Mouse (Mus musculus): ENCODE measurements around the gene Il17d. TPM values are rescaled to one million over a fixed set of nuclear protein-coding genes. Genes with fewer than 3 reads are reported as not detected.
A peak's percentile ranks its signal among the peaks of the same experiment; 100 is the strongest.

The Il17d gene
- polyA plus RNA-seq, 1 experiment: 1.1 TPM

- no peak overlapping the region for H3K27ac ChIP-seq (replicated peaks; ENCODE audit: low read depth, low read length)
- H3K4me1 ChIP-seq (ENCODE audit: control insufficient read depth, insufficient read depth, insufficient read length, low read length): peaks cover 8% of the 10 kb centered on the region
- H3K4me3 ChIP-seq (ENCODE audit: insufficient read depth, low read depth, low read length): no peak overlapping the region
Observed at GRCm38 (mm10) chr14:57529086-57529785, 4.7 kb downstream of the Il17d start.

GRCm38 (mm10) chr14:57529786-57530515, 5.4 kb downstream of the Il17d start:
- Histone ChIP-seq H3K27ac (replicated peaks; ENCODE audit: low read depth, low read length) (no peak overlapping the region), H3K4me3 (ENCODE audit: insufficient read depth, low read depth, low read length) (no peak overlapping the region), H3K4me1 (ENCODE audit: control insufficient read depth, insufficient read depth, insufficient read length, low read length) (peaks cover 13% of the 10 kb centered on the region)

- H3K27ac ChIP-seq (replicated peaks; ENCODE audit: low read depth, low read length): no peak overlapping the region
- H3K4me1 ChIP-seq (ENCODE audit: control insufficient read depth, insufficient read depth, insufficient read length, low read length): peaks cover 22% of the 10 kb centered on the region
- no peak overlapping the region for H3K4me3 ChIP-seq (ENCODE audit: insufficient read depth, low read depth, low read length)
Observed at GRCm38 (mm10) chr14:57532577-57532976, 8.0 kb downstream of the Il17d start.

- H3K4me1 ChIP-seq (ENCODE audit: control insufficient read depth, insufficient read depth, insufficient read length, low read length): peaks cover 22% of the 10 kb centered on the region
- H3K4me3 ChIP-seq (ENCODE audit: insufficient read depth, low read depth, low read length): no peak overlapping the region
- no peak overlapping the region for H3K27ac ChIP-seq (replicated peaks; ENCODE audit: low read depth, low read length)
Observed at GRCm38 (mm10) chr14:57533214-57533613, 8.6 kb downstream of the Il17d start.

- peaks cover 22% of the 10 kb centered on the region for H3K4me1 ChIP-seq (ENCODE audit: control insufficient read depth, insufficient read depth, insufficient read length, low read length)
- no peak overlapping the region for H3K4me3 ChIP-seq (ENCODE audit: insufficient read depth, low read depth, low read length)
- no peak overlapping the region for H3K27ac ChIP-seq (replicated peaks; ENCODE audit: low read depth, low read length)
Observed at GRCm38 (mm10) chr14:57533841-57534240, 9.3 kb downstream of the Il17d start.

- Histone ChIP-seq H3K4me3 (ENCODE audit: insufficient read depth, low read depth, low read length) (no peak overlapping the region), H3K4me1 (ENCODE audit: control insufficient read depth, insufficient read depth, insufficient read length, low read length) (peaks cover 22% of the 10 kb centered on the region), H3K27ac (replicated peaks; ENCODE audit: low read depth, low read length) (peak overlapping the region; percentile 89)
Observed at GRCm38 (mm10) chr14:57534346-57534745, 9.8 kb downstream of the Il17d start.

- peaks cover 17% of the 10 kb centered on the region for H3K4me1 ChIP-seq (ENCODE audit: control insufficient read depth, insufficient read depth, insufficient read length, low read length)
- H3K27ac ChIP-seq (replicated peaks; ENCODE audit: low read depth, low read length): peak overlapping the region; percentile 89
- peak overlapping the region; percentile 4; the same call in 1 of the 2 replicates for H3K4me3 ChIP-seq (ENCODE audit: insufficient read depth, low read depth, low read length)
Observed at GRCm38 (mm10) chr14:57534961-57535360, 10.4 kb downstream of the Il17d start.

- H3K4me1 ChIP-seq (ENCODE audit: control insufficient read depth, insufficient read depth, insufficient read length, low read length): peaks cover 17% of the 10 kb centered on the region
- H3K27ac ChIP-seq (replicated peaks; ENCODE audit: low read depth, low read length): peak overlapping the region; percentile 46; the same call in 1 of the 2 replicates
- no peak overlapping the region for H3K4me3 ChIP-seq (ENCODE audit: insufficient read depth, low read depth, low read length)
Observed at GRCm38 (mm10) chr14:57535646-57536045, 11.1 kb downstream of the Il17d start.

GRCm38 (mm10) chr14:57536820-57537219, 12.2 kb downstream of the Il17d start:
- Histone ChIP-seq H3K4me3 (ENCODE audit: insufficient read depth, low read depth, low read length) (no peak overlapping the region), H3K4me1 (ENCODE audit: control insufficient read depth, insufficient read depth, insufficient read length, low read length) (peaks cover 17% of the 10 kb centered on the region), H3K27ac (replicated peaks; ENCODE audit: low read depth, low read length) (no peak overlapping the region)

GRCm38 (mm10) chr14:57537261-57538015, 12.9 kb downstream of the Il17d start:
- 0 out of 2 replicates have a peak overlapping the region, but pooled peaks have one; percentile 19 for H3K27ac ChIP-seq (replicated peaks; ENCODE audit: low read depth, low read length)
- no peak overlapping the region for H3K4me3 ChIP-seq (ENCODE audit: insufficient read depth, low read depth, low read length)
- H3K4me1 ChIP-seq (ENCODE audit: control insufficient read depth, insufficient read depth, insufficient read length, low read length): peaks cover 17% of the 10 kb centered on the region

GRCm38 (mm10) chr14:57540683-57541082, 16.1 kb downstream of the Il17d start:
- H3K27ac ChIP-seq (replicated peaks; ENCODE audit: low read depth, low read length): no peak overlapping the region
- no peak overlapping the region for H3K4me3 ChIP-seq (ENCODE audit: insufficient read depth, low read depth, low read length)
- H3K4me1 ChIP-seq (ENCODE audit: control insufficient read depth, insufficient read depth, insufficient read length, low read length): peaks cover 9% of the 10 kb centered on the region

- H3K27ac ChIP-seq (replicated peaks; ENCODE audit: low read depth, low read length): no peak overlapping the region
- no peak overlapping the region for H3K4me3 ChIP-seq (ENCODE audit: insufficient read depth, low read depth, low read length)
Observed at GRCm38 (mm10) chr14:57542231-57542630, 17.7 kb downstream of the Il17d start.

GRCm38 (mm10) chr14:57543420-57544039, 19.0 kb downstream of the Il17d start:
- Histone ChIP-seq H3K4me3 (ENCODE audit: insufficient read depth, low read depth, low read length) (no peak overlapping the region), H3K27ac (replicated peaks; ENCODE audit: low read depth, low read length) (no peak overlapping the region), H3K4me1 (ENCODE audit: control insufficient read depth, insufficient read depth, insufficient read length, low read length) (no peaks in the 10 kb centered on the region)

More at GRCm38 (mm10) chr14:57542231-57542630, 17.7 kb downstream of the Il17d start:
- no peaks in the 10 kb centered on the region for H3K4me1 ChIP-seq (ENCODE audit: control insufficient read depth, insufficient read depth, insufficient read length, low read length)

- no peak overlapping the region for H3K4me3 ChIP-seq (ENCODE audit: insufficient read depth, low read depth, low read length)
- no peaks in the 10 kb centered on the region for H3K4me1 ChIP-seq (ENCODE audit: control insufficient read depth, insufficient read depth, insufficient read length, low read length)
- no peak overlapping the region for H3K27ac ChIP-seq (replicated peaks; ENCODE audit: low read depth, low read length)
Observed at GRCm38 (mm10) chr14:57545526-57545925, 20.9 kb downstream of the Il17d start.

- Histone ChIP-seq H3K4me1 (ENCODE audit: control insufficient read depth, insufficient read depth, insufficient read length, low read length) (no peaks in the 10 kb centered on the region), H3K27ac (replicated peaks; ENCODE audit: low read depth, low read length) (no peak overlapping the region), H3K4me3 (ENCODE audit: insufficient read depth, low read depth, low read length) (no peak overlapping the region)
Observed at GRCm38 (mm10) chr14:57546131-57546530, 21.6 kb downstream of the Il17d start.

Data from brown adipose tissue, adult 24 weeks (tissue).